Mouse (Mus musculus): Measurements from ENCODE around the gene Dgki. TPM values are rescaled to one million over a fixed set of nuclear protein-coding genes. Genes with fewer than 3 reads are reported as not detected.
A peak's percentile ranks its signal among the peaks of the same experiment; 100 is the strongest.

Dgki gene
- total RNA-seq, 2 experiments from 2014 or later = 90.5 to 91.1 TPM

- Histone ChIP-seq H3K4me3 (peak overlapping the region; percentile 86), H3K27ac (peak overlapping the region; percentile 96)
- TF ChIP-seq CTCF (IDR thresholded peaks at IDR 0.05) = no peak; the same call in 1 of the 2 replicates
- peak; percentile 47 to 53 for DNase-seq (ENCODE audit: extremely low spot score in 1 of 2, low spot score in 2 of 2)
- intact Hi-C loops (cut with DNase I) = loop anchor here (2.0 to 5.0 kb wide), 3 partner anchors 33 to 67 kb away; no protein-coding TSS in a partner anchor
Observed at GRCm38 (mm10) chr6:36809311-36809726, 490.7 kb downstream of the Dgki start.

- Histone ChIP-seq H3K4me3 (peak overlapping the region; percentile 86), H3K27ac (peak overlapping the region; percentile 96)
- no peak for DNase-seq (ENCODE audit: extremely low spot score in 1 of 2, low spot score in 2 of 2)
- intact Hi-C loops (cut with DNase I) = loop anchor here (2.0 to 5.0 kb wide), 3 partner anchors 32 to 66 kb away; no protein-coding TSS in a partner anchor
- TF ChIP-seq CTCF (IDR thresholded peaks at IDR 0.05) = no peak
Observed at GRCm38 (mm10) chr6:36808306-36809058, 491.5 kb downstream of the Dgki start.

- H3K27ac ChIP-seq = peak overlapping the region; percentile 53
- H3K4me3 ChIP-seq = no peak overlapping the region
- no peak for DNase-seq (ENCODE audit: extremely low spot score in 1 of 2, low spot score in 2 of 2)
- intact Hi-C loops (cut with DNase I) = loop anchor here (5.0 kb wide), 1 partner anchor 65 kb away; no protein-coding TSS in a partner anchor
- no peak for TF ChIP-seq CTCF (IDR thresholded peaks at IDR 0.05)
Observed at GRCm38 (mm10) chr6:36806906-36807305, 493.1 kb downstream of the Dgki start.

- intact Hi-C loops (cut with DNase I) = no loop called here
- no peak for DNase-seq (ENCODE audit: extremely low spot score in 1 of 2, low spot score in 2 of 2)
- Histone ChIP-seq H3K27ac (peak overlapping the region; percentile 75), H3K4me3 (no peak overlapping the region)
- TF ChIP-seq CTCF (IDR thresholded peaks at IDR 0.05) = no peak
Observed at GRCm38 (mm10) chr6:36800309-36800946, 499.6 kb downstream of the Dgki start.

GRCm38 (mm10) chr6:36797066-36797655 is 502.8 kb downstream of the Dgki start:
- TF ChIP-seq CTCF (IDR thresholded peaks at IDR 0.05) = no peak
- H3K27ac ChIP-seq = peak overlapping the region; percentile 70
- intact Hi-C loops (cut with DNase I) = no loop called here
- H3K4me3 ChIP-seq = no peak overlapping the region
- no peak for DNase-seq (ENCODE audit: extremely low spot score in 1 of 2, low spot score in 2 of 2)

Other genes with a start within 250 kb of the Dgki start
- 1 to 10 TPM; 6.2 to 8.1 TPM for gene Creb3l2, start 142.0 kb upstream of the Dgki start, total RNA-seq (2021)
- not detected for gene Akr1d1, start 230.0 kb upstream of the Dgki start, total RNA-seq (2021)

Data from left cerebral cortex, adult 2 months (tissue).